Mouse (Mus musculus): ENCODE measurements around the gene Tor1aip1.

GRCm38 (mm10) chr1:155974931-155975330 lies 61.3 kb downstream of the Tor1aip1 start:
- TF ChIP-seq CTCF (IDR thresholded peaks at IDR 0.05; ENCODE audit: control insufficient read depth, insufficient read depth, insufficient read length) (no peak), USF1 (IDR thresholded peaks at IDR 0.05; ENCODE audit: low read depth) (no peak), MAX (IDR thresholded peaks at IDR 0.05) (no peak), MYOG (IDR thresholded peaks at IDR 0.05; ENCODE audit: control insufficient read depth, extremely low read depth, insufficient read length) (no peak), CEBPB (IDR thresholded peaks at IDR 0.05; ENCODE audit: low read depth) (no peak), FOSL1 (IDR thresholded peaks at IDR 0.05; ENCODE audit: insufficient read depth, low read length, poor library complexity, severe bottlenecking) (no peak), MYOD1 (IDR thresholded peaks at IDR 0.05; ENCODE audit: control insufficient read depth, insufficient read length, low read depth) (no peak)
